Mouse (Mus musculus) liver, embryonic 12.5 days (tissue): ENCODE measurements around the gene Zfp473. TPM values are rescaled to one million over a fixed set of nuclear protein-coding genes. Genes with fewer than 3 reads are reported as not detected.
"Not testable (repeated sequence)": the region's sequence is repeated elsewhere in the genome, so short reads cannot be mapped to it uniquely, and the experiment has no call there.

Experiments
- ATAC-seq: fragments of 200-750 bp; cut with Nextera tagmentation; 2 replicates; pipeline ENCODE4 v1.8.0; 2017; ENCODE audit warnings: moderate number of reproducible peaks, mild to moderate bottlenecking, moderate library complexity
- H3K27ac ChIP-seq: fragments of 300-500 bp; sonication (generic); 2 replicates; pipeline ENCODE4 v1.5.1; 2016; ENCODE audit warnings: mild to moderate bottlenecking
- H3K27me3 ChIP-seq: fragments of 300-500 bp; sonication (generic); replicated peaks from 2 replicates; pipeline ENCODE4 v1.6.1; 2016; ENCODE audit warnings: mild to moderate bottlenecking, moderate library complexity
- H3K36me3 ChIP-seq: fragments of 300-500 bp; sonication (generic); 2 replicates; pipeline ENCODE4 v1.6.1; 2016; ENCODE audit warnings: mild to moderate bottlenecking, moderate library complexity
- H3K4me1 ChIP-seq: fragments of 300-500 bp; sonication (generic); 2 replicates; pipeline ENCODE4 v1.6.1; 2016
- H3K4me2 ChIP-seq: fragments of 300-500 bp; sonication (generic); 2 replicates; pipeline ENCODE4 v1.6.1; 2016; ENCODE audit warnings: mild to moderate bottlenecking, moderate library complexity
- H3K4me3 ChIP-seq: fragments of 300-500 bp; sonication (generic); 2 replicates; pipeline ENCODE4 v1.5.1; 2016; ENCODE audit warnings: mild to moderate bottlenecking, moderate library complexity
- H3K9ac ChIP-seq: fragments of 300-500 bp; sonication (generic); 2 replicates; pipeline ENCODE4 v1.6.1; 2016; ENCODE audit warnings: mild to moderate bottlenecking, moderate library complexity
- H3K9me3 ChIP-seq: fragments of 300-500 bp; sonication (generic); replicated peaks from 2 replicates; pipeline ENCODE4 v1.6.1; 2016; ENCODE audit warnings: mild to moderate bottlenecking, moderate library complexity
- WGBS: fragments of 180-500 bp; shearing (Covaris S2); methylation state at CpG from one replicate; pipeline ENCODE4 v1.1.7; 2016; ENCODE audit not compliant: insufficient replicate concordance; 5-methylcytosine and 5-hydroxymethylcytosine counted together
- polyA plus RNA-seq: library from polyadenylated mRNA; unstranded; fragments of >200 nt; fragmentation: Nextera tagmentation; extraction: Ambion mirVana; gene quantifications from 2 replicates; pipeline ENCODE4 v1.2.1, GENCODE M21; 2016

Zfp473 gene
- polyA plus RNA-seq, 1 experiment from 2014 or later, result 1.7 TPM

DNA sequence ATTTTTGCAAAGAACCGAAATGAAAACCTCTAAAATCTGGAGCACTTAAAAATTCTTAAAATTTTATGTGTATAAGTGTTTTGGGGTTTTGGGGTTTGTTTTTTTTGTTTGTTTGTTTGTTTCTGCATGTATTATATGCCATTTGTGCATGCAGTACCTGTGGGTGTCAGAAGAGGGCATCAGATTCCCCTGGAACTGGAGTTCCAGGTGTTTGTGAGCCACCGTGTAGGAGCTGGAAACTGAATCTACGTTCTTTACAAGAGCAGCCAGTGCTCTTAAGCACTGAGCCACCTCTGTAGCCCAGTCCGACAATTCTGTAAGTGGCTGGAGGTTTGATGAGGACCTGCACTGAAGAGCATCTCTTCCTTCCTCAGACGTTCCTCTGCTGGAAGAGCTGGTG lies 41.0 kb downstream of the Zfp473 start:
- 71% methylated on average over 5 of the region's 5 CpGs for WGBS
- Histone ChIP-seq H3K4me3 (no peak overlapping the region), H3K36me3 (no peaks in the 10 kb centered on the region), H3K27me3 (no peaks in the 10 kb centered on the region), H3K4me2 (no peak overlapping the region), H3K9ac (no peak overlapping the region), H3K27ac (no peak overlapping the region), H3K9me3 (0 out of 2 replicates have a peak, but pooled peaks cover 6% of the 10 kb centered on the region), H3K4me1 (no peaks in the 10 kb centered on the region)
- ATAC-seq, result no peak

DNA sequence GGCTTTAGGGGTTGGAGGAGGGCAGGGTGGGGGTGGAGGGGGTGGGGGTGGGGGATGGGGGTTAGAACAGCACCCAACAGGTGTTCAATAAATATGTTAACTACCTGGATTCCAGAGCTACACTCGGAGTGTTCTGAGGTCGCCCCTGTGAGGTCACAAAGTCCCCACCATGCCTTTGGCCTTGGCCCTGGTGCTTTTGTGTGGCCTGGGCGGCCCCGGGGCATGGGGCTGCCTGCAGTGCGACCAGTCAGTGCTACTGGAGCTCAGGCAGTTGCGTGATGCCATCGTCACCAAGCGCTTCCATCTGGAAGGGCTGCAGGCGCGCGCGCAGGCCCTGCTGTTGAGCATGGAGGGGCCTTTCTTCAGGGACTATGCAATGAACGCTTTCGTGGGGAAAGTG lies 42.3 kb downstream of the Zfp473 start, which contains the start of gene Izumo2:
Gene Izumo2 (plus strand): TSS at position 169 of the 400 bp plus-strand sequence.
- H3K36me3 ChIP-seq, result no peaks in the 10 kb centered on the region

DNA sequence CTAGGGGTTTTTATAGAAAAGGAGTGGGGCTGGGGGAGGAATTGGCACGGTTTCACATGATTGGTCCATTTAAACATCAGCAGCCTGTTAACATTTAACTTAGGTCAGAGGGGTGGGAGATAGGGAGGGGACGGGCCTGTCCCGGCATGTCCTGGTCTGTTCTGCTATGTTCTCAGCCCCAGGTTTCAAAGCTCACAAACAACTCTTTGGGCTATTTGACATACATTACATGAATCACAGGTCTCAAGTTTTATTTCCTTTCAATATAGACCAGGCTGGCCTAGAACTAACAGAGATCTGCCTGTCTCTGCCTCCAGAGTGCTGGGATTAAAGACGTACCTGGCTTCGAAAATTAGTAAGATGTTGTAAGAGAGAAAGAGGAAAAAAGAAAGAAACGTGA lies 42.8 kb downstream of the Zfp473 start:
- H3K4me2 ChIP-seq, H3K27me3 ChIP-seq, ATAC-seq, H3K27ac ChIP-seq, H3K4me3 ChIP-seq, H3K9ac ChIP-seq, H3K4me1 ChIP-seq, H3K9me3 ChIP-seq, H3K36me3 ChIP-seq: not testable (repeated sequence)
- WGBS, result 73% methylated on average over 6 of the region's 6 CpGs

More for the DNA sequence above, 42.3 kb downstream of the Zfp473 start, which contains the start of gene Izumo2:
- Histone ChIP-seq H3K9ac (no peak within 1 kb of the TSS), H3K27ac (no peak within 1 kb of the TSS), H3K4me3 (no peak within 1 kb of the TSS), H3K9me3 (no peaks in the 10 kb centered on the region; the same call in 1 of the 2 replicates), H3K4me1 (no peaks in the 10 kb centered on the region), H3K4me2 (no peak within 1 kb of the TSS), H3K27me3 (no peaks in the 10 kb centered on the region)
- 62% methylated on average over 14 of the region's 14 CpGs for WGBS
- ATAC-seq, result no peak

GRCm38 (mm10) chr7:44707169-44707675 lies 43.6 kb downstream of the Zfp473 start:
- H3K4me2 ChIP-seq, result no peak overlapping the region
- H3K36me3 ChIP-seq, result no peaks in the 10 kb centered on the region
- H3K27me3 ChIP-seq, result no peaks in the 10 kb centered on the region
- H3K9ac ChIP-seq, result no peak overlapping the region
- no peak overlapping the region for H3K27ac ChIP-seq
- H3K4me3 ChIP-seq, result no peak overlapping the region
- no peaks in the 10 kb centered on the region; the same call in 1 of the 2 replicates for H3K9me3 ChIP-seq
- no peak for ATAC-seq
- H3K4me1 ChIP-seq, result no peaks in the 10 kb centered on the region
- 69% methylated on average over 5 of the region's 5 CpGs for WGBS

GRCm38 (mm10) chr7:44706322-44706721 lies 44.5 kb downstream of the Zfp473 start:
- no peak for ATAC-seq
- H3K4me2 ChIP-seq, result no peak overlapping the region
- no peaks in the 10 kb centered on the region for H3K4me1 ChIP-seq
- H3K9ac ChIP-seq, result no peak overlapping the region
- no peak overlapping the region for H3K27ac ChIP-seq
- no peak overlapping the region for H3K4me3 ChIP-seq
- no peaks in the 10 kb centered on the region for H3K27me3 ChIP-seq
- H3K36me3 ChIP-seq, result no peaks in the 10 kb centered on the region
- no peaks in the 10 kb centered on the region; the same call in 1 of the 2 replicates for H3K9me3 ChIP-seq

- 75% methylated on average over 4 of the region's 4 CpGs for WGBS
- H3K4me1 ChIP-seq, result no peaks in the 10 kb centered on the region
- no peaks in the 10 kb centered on the region; the same call in 1 of the 2 replicates for H3K27me3 ChIP-seq
- no peak overlapping the region for H3K9ac ChIP-seq
- H3K4me3 ChIP-seq, result no peak overlapping the region
- no peak overlapping the region for H3K4me2 ChIP-seq
- H3K36me3 ChIP-seq, result no peaks in the 10 kb centered on the region
- no peak overlapping the region for H3K27ac ChIP-seq
- no peak for ATAC-seq
- H3K9me3 ChIP-seq, result no peaks in the 10 kb centered on the region; the same call in 1 of the 2 replicates
Observed at GRCm38 (mm10) chr7:44705086-44705485, 45.8 kb downstream of the Zfp473 start.

- Histone ChIP-seq H3K36me3 (no peaks in the 10 kb centered on the region), H3K4me2 (no peak overlapping the region), H3K27ac (no peak overlapping the region), H3K27me3 (peaks cover 1% of the 10 kb centered on the region; the same call in 1 of the 2 replicates), H3K9ac (no peak overlapping the region), H3K9me3 (no peaks in the 10 kb centered on the region; the same call in 1 of the 2 replicates), H3K4me3 (no peak overlapping the region), H3K4me1 (no peaks in the 10 kb centered on the region)
- WGBS, result 50% methylated on average over 3 of the region's 3 CpGs
- ATAC-seq, result no peak
Observed at GRCm38 (mm10) chr7:44704363-44704762, 46.5 kb downstream of the Zfp473 start.

- H3K27ac ChIP-seq, result no peak overlapping the region
- no peaks in the 10 kb centered on the region for H3K36me3 ChIP-seq
- ATAC-seq, result no peak
- H3K4me2 ChIP-seq, result no peak overlapping the region
- peaks cover 11% of the 10 kb centered on the region; the same call in 1 of the 2 replicates for H3K27me3 ChIP-seq
- H3K4me1 ChIP-seq, result peaks cover under 1% of the 10 kb centered on the region; the same call in 1 of the 2 replicates
- no peak overlapping the region for H3K9ac ChIP-seq
- H3K9me3 ChIP-seq, result no peaks in the 10 kb centered on the region; the same call in 1 of the 2 replicates
- H3K4me3 ChIP-seq, result no peak overlapping the region
- WGBS, result 53% methylated on average over 8 of the region's 8 CpGs
Observed at GRCm38 (mm10) chr7:44702985-44703384, 47.9 kb downstream of the Zfp473 start.

DNA sequence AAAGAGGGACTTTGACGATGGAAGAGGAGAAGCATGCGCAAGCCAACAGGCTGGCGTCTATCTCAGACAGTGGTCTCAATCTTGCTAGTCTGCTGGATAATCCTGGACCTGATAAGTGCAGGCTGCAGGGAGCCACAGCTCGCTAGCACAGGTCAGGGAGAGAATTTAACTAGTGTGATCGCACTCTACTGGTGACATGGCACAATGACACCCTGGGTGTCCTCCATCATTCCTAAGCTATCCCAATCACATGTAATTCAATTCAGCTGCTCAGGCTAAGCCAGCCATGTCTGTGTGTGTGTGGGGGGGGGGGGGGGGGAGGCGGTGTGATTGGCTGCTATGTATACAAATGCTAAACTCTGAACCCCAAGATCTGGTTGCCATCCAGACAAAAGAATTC lies 48.9 kb downstream of the Zfp473 start:
- Histone ChIP-seq H3K27me3 (peaks cover 19% of the 10 kb centered on the region; the same call in 1 of the 2 replicates), H3K9me3 (no peaks in the 10 kb centered on the region; the same call in 1 of the 2 replicates), H3K36me3 (no peaks in the 10 kb centered on the region), H3K27ac (no peak overlapping the region), H3K4me2 (no peak overlapping the region), H3K4me3 (no peak overlapping the region), H3K9ac (no peak overlapping the region), H3K4me1 (peaks cover 11% of the 10 kb centered on the region)
- WGBS, result 6% methylated on average over 5 of the region's 6 CpGs
- ATAC-seq, result no peak

GRCm38 (mm10) chr7:44697980-44698379 lies 52.9 kb downstream of the Zfp473 start:
- no peak overlapping the region for H3K9ac ChIP-seq
- peaks cover 39% of the 10 kb centered on the region; the same call in 1 of the 2 replicates for H3K27me3 ChIP-seq
- no peak overlapping the region for H3K4me3 ChIP-seq
- H3K36me3 ChIP-seq, result no peaks in the 10 kb centered on the region
- no peak overlapping the region for H3K27ac ChIP-seq
- peak overlapping the region; percentile 34 for H3K4me2 ChIP-seq
- ATAC-seq, result no peak
- H3K4me1 ChIP-seq, result peaks cover 13% of the 10 kb centered on the region
- no peaks in the 10 kb centered on the region for H3K9me3 ChIP-seq
- WGBS, result 28% methylated on average over 7 of the region's 7 CpGs

DNA sequence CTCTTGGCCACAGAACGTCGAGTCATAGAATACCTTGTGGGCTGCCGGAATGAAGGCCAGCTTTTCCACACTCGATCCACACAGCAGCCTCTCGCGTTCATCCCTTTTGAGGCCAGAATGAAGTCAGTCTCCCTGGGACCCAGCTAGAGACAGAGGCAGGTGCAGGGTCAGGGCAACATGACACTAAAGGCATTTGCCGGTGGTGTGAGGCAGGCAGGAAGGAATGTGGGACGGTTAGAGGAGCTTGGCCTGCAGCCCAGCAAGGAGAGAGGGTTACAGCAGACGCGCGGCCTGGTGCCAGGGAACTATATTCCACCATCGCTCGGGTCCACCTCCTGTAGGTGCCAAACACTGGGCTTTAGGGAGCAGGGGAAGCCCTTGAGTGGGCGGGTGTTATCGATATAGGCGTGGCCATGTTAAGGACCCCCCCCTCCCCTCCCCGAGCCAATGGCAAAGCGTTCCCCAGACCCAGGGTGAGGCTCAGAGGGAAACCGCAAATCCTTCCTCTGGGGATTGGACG lies 53.6 kb downstream of the Zfp473 start:
- Histone ChIP-seq H3K27me3 (peaks cover 39% of the 10 kb centered on the region; the same call in 1 of the 2 replicates), H3K4me2 (peak overlapping the region; percentile 34), H3K9me3 (no peaks in the 10 kb centered on the region), H3K4me1 (peaks cover 13% of the 10 kb centered on the region), H3K9ac (no peak overlapping the region), H3K27ac (no peak overlapping the region), H3K36me3 (no peaks in the 10 kb centered on the region), H3K4me3 (no peak overlapping the region)
- 20% methylated on average over 19 of the region's 20 CpGs for WGBS
- ATAC-seq, result no peak; the same call in 1 of the 2 replicates

DNA sequence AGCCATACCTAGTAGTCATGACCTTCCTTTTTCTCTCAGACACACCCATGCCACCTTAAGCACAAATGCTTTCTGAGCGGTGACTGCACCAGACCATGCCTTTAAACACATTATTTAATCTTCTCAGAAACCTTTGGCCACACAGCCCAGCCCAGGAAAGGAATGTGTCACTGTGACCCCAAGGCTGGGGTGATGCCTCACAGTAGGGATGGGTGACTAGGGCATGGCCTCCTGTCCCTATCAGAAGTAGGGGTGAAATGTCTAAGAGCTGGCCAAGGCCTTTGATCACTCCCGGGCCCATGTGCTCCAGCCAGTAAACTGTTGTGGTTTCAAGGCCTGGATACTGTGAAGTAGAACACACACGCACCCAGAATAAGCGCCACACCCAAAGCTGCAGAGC lies 55.6 kb downstream of the Zfp473 start:
- H3K4me2 ChIP-seq, result no peak overlapping the region
- no peaks in the 10 kb centered on the region for H3K9me3 ChIP-seq
- H3K4me1 ChIP-seq, result peaks cover 13% of the 10 kb centered on the region
- no peak overlapping the region for H3K9ac ChIP-seq
- no peak overlapping the region for H3K4me3 ChIP-seq
- H3K27ac ChIP-seq, result no peak overlapping the region
- H3K36me3 ChIP-seq, result no peaks in the 10 kb centered on the region
- 62% methylated on average over 4 of the region's 4 CpGs for WGBS
- ATAC-seq, result no peak
- peaks cover 39% of the 10 kb centered on the region; the same call in 1 of the 2 replicates for H3K27me3 ChIP-seq
